Mouse (Mus musculus) inflammation-experienced regulatory T-cells (primary cell): Measurements from ENCODE around the gene Dpy19l1. TPM values are rescaled to one million over a fixed set of nuclear protein-coding genes. Genes with fewer than 3 reads are reported as not detected.

ENCODE experiments used
- polyA plus RNA-seq, 2 experiments: library from polyadenylated mRNA; unstranded; fragments of 100-300 nt; shearing (Covaris generic); gene quantifications; one replicate each; pipeline ENCODE4 v1.2.1; 2017

Dpy19l1 gene
- polyA plus RNA-seq, result 10 to 100 TPM; 13.6 to 23.3 TPM

DNA sequence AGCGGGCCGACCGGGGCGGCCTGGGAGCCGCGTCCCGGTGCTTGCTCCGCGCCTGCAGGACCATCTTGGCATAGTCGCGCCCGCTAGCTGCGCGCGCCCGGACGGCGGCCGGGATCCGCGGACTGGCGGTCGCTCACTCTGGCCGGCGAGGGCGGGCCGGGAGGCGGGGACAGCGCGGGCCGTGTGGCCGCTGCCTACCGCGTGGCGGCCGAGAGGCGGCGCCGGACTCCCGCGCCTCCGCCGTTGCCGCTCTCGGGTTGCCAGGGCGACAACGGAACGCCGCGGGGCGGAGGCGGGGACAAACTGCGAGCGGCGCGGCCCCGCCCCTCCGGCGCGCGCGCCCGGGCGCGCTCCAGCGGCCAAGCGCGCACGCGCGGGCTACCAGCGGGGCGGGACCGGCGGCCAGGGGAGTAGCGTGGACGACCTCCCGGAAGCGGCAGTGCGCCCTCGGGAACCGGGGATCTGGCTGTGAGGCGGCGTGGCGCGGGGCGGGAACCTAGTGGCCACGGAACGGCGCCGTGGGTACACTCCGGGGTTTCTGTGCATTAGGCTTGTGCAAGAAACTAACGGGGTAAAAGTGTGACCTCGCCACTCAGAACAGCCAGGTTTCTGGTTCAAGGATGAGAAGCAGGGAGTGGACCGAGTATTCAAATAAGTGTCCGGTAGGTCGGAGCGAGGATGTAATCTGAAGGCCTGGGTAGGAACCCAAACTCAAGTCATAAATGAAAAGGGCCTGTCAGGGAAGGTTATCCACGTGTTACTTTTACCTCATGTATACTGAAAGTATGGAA lies at the start of gene Dpy19l1:
Dpy19l1 (minus strand) TSS at position 74 of the 791 bp plus-strand sequence.

Other genes starting within 250 kb of the Dpy19l1 start
- gene Cypt4, start 122.1 kb upstream of the Dpy19l1 start, polyA plus RNA-seq, result not detected
- gene Dpy19l2, start 193.2 kb upstream of the Dpy19l1 start, polyA plus RNA-seq, result not detected